Mouse (Mus musculus): ENCODE results near the gene Eif2ak4.

Gene Eif2ak4

DNA sequence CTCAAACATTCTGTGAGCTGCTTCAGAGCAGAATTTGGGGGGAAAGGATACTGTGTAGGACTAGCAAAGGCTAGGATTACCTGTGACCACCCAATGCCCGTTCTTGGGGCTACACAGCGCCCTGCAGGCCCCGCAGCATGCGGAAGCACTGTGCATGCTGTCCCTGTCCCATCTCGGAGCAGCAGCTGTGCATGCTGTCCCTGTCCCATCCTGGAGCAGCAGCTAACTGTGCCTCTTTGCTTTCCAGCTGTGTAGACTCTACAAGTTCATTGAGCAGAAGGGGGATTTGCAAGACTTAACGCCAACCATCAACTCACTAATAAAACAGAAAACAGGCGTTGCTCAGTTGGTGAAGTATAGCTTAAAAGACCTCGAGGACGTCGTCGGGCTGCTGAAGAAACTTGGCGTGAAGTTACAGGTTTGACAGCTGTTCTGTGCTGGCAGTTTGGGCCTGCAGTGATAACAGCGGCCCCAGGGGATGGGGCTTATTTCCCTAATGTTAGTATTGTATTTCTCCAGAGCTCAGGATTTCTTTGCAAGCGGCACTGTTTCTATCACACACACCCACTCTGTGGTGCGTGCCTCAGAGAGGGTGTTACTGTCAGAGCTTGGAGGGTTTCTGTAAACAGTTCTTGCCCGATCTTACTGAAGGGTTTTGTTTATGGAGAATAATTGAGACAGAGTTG lies 73.2 kb downstream of the Eif2ak4 start:
- intact Hi-C loops (cut with DNase I): no loop called here

DNA sequence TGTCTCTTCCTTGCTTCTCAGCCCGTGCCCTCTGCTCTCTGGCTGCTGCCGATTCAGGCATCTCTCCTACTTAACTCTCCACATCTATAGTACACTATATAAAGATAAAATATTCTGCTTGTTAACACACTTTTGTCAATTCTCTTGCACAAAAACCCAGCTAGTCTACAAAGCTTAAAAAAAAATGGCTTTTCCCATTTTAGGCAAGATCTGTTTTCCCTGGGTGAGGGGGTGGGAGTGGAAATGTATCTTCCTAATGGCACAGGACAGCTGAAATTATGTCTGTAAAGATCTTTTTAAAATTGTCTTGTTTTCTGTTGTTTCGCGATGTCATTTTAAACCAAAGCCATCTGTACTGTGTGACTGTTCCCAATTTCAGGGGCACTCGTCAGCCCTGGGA lies 75.1 kb downstream of the Eif2ak4 start:
- intact Hi-C loops (cut with DNase I): no loop called here

DNA sequence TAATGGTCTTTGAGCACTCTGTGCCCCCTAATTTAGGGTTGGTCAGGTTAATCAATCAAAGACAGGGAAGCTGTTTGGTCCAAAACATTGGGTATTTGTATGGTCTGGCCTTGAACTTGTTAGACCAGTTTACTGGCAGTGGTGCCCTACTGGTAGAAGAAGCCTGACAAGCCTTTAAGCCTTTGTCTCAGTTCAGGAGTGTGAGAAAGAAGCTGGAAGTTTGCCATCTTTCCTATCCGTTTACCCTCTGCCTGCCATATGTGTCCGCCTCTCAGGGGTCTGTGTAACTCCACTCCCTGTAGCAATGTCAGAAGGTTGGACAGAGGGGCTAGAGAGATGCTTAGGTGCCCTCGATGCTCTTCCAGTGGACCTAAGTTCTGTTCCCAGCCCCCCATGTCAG lies 76.0 kb downstream of the Eif2ak4 start:
- intact Hi-C loops (cut with DNase I): no loop called here

DNA sequence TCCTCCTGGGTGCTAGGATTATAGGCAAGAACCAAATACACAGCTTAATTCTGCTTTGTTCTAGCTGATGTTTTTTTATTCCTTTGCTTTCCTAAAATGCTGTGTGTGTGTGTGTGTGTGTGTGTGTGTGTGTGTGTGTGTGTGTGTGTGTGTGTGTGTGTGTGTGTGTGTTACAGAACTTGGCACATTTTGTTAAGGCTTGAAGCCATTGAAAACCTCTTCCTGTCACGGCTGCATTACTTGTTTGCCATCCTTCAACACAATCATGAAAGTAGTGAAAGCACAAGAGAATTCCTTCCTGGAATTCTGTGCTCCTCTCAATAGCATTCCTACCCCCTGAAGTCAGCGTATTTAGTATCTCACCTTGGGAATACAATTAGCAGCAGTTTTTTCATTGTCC lies 77.5 kb downstream of the Eif2ak4 start:
- intact Hi-C loops (cut with DNase I): no loop called here

DNA sequence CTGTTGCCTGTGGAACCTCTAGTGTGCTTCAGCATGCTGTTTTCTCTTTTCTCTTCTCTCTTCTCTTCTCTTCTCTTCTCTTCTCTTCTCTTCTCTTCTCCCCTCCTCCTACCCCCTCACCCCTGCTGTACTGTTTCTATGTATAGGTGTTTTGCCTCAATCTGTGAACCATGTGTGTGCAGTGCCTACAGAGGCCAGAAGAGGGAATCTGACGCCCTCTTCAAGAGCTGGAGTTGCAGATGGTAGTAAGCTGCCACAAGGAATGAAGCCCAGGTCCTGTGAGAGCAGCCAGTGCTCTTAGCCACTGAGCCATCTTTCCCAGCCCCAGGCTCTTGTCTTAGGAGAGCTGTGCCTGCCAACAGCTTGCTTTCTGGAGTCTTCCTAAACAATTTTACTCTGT lies 78.2 kb downstream of the Eif2ak4 start:
- intact Hi-C loops (cut with DNase I): no loop called here

DNA sequence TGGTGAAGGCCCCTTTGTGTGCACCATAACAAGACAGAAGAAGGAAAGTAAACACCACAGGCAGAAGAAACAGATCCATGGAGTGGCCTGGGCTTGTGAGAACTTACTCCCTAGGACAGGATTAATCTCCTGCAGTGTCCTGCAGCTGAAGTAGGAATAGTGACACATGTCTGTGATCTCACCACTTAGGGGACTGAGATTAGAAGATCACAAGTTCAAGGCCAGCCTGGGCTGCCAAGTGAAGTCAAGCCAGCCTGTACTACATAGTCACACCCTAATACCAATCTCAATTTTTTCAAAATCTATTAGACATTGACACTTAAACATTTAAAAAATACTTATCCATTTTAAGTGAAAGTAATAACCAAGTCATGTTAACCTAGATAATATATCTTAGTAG lies 79.9 kb downstream of the Eif2ak4 start:
- intact Hi-C loops (cut with DNase I): no loop called here

DNA sequence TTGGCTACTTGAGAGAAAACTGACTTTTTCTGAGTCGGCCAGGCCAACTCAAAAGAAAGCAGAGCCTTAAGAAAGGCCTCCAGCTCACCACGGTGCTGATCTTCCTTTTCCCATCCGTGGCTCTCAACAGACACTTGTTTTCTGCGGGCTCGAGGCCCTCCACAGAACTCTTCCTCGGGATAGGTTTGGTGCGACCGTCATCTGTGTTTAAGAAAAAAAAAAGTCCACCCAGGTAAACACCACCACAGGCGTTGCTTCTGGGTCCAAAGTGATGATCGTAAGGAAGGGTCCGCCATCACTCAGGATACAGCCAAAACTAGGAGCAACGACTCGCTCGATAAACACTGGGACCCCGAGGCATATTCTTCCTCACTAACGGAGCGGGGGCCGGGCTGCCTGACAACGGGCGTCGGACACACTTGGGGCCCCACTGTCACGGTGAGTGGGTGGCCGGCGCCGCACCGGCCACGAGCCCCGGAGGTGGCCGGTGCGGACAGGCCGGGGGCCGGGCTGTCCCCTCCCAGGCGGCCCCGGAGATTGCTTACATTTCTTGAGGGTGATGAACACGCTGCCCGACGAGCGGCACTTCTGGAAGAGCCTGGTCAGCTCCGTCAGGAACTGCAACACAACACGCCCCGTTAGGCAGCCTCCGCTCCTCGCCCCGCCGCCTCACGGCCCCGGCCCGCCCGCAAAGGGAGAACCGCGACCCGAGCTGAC lies 90.6 kb downstream of the Eif2ak4 start:
- intact Hi-C loops (cut with DNase I): no loop called here

DNA sequence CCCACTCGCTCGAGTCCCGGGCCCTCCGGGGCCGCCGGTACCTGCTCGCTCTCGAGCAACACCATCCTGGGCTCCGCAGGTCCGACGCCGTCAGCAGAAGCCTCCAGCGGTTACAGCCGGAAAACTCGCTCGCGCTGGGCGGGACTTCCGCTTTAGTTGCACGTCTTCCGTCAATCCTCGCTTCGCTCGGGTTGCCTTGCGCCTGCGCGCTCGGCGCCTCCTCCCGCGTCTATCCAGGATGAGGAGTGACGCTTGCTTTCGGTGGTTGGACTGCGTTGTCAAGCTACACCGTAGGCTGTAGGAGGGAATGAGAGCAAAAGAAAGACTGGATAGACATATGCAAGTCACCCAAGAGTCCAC lies 91.1 kb downstream of the Eif2ak4 start, which contains the start of gene Srp14:
Gene Srp14, minus strand, starts transcription at position 162 of the 360 bp plus-strand sequence.
- intact Hi-C loops (cut with DNase I): no loop called here

DNA sequence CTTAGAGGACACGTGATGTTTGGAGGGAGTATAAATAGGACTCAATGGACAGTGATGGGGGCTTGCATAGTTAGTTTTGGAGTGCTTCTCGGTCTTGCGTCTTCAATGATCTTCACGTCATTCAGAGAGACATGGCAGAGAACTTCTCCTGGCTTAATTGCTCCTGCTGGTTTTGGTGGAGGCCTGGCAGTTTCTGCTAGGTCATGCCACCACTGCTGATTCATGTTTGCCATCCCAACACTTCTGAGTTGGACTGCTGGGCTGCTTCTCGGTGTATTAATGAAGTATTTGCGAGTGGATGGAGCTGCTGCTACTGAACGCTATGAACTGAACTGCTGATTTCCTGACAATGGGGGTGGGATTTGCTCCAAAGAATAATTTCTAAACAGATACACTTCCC lies 92.5 kb downstream of the Eif2ak4 start:
- intact Hi-C loops (cut with DNase I): loop anchor here (10.0 kb wide), 1 partner anchor 244 kb away; the partner anchor contains the start of gene Plcb2

DNA sequence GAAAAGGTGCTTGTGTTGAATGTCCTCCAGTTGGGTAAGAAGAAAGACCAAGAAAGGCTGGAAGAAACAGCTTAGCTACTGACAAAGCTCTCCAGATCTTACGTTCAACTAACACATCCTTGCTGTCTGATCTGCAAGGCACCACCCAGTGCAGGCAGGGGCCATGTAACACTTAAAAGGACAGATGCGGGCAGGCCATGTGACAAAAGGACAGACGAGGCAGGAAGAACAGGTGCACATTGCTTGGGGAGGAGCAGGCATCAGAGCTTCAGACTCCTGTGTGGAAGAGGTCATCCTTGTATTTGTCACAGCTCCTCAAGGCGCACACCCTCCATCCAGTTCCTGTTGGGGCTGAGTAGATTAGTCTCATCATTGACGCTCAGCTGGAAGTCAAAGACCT lies 94.6 kb downstream of the Eif2ak4 start:
- intact Hi-C loops (cut with DNase I): loop anchor here (10.0 kb wide), 1 partner anchor 242 kb away; the partner anchor contains the start of gene Plcb2

DNA sequence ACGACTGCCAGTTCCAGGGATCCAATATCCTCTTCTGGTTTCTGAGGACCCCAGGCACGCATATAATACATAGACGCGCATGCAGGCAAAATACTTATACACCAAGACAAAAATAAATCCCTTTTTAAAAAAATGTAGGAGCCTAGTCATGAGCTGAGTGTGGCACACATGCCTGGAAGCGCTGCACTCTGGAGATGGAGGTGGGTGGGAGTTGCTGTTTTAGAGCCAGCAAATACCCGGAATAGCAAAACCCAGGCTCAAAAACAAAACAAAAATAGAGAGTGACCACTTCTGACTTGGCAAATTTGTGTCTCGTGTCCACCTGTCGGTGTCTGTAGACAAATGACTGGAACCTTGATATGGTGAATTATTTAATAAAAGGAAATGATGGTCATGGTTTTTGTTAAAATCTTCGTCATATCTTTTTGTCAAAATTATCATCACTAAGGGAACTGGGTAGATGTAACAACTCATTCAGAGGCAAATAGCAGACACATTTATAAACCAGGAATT lies 96.0 kb downstream of the Eif2ak4 start:
- intact Hi-C loops (cut with DNase I): loop anchor here (10.0 kb wide), 1 partner anchor 240 kb away; the partner anchor contains the start of gene Plcb2

DNA sequence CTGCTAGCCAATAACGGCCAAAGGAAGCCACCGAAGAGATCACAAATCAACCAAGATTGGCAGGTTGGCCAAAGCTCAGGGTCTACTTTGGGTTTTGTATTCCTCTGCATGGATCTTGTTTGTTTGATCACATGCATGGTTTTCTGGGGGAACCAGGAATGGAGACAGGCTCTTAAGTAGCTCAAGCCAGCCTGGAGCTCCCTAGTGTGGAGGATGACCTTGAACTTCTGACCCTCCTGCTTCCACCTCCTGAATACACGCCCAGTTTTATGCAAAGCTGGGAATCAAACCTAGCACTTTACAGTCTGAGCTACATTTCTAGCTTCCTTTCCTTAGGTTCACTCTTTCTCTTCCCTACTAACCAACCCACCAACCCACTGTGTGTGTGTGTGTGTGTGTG lies 97.0 kb downstream of the Eif2ak4 start:
- intact Hi-C loops (cut with DNase I): loop anchor here (5.0 to 10.0 kb wide), 2 partner anchors 67 to 239 kb away; partner anchors contain the start of gene Plcb2

DNA sequence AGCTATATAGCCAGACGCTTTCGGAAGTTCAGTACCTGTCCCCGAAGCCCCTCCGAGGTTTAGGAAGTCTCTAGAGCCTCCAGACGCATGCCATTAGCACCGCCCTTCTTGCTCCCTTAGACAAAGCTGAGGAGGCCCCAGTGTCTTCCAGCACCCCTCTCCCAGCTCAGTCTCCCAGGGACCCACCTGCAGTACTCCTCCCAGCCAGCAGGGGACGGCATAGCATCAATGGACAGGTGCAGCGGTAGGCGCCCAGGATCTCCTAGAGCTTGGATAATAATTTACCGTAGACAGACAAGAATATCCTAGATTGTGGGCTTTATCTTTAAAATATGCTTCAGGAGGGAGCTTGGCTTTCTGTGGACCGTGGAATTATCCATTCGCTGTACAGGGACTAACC lies 98.5 kb downstream of the Eif2ak4 start:
- intact Hi-C loops (cut with DNase I): loop anchor here (5.0 to 10.0 kb wide), 2 partner anchors 65 to 238 kb away; partner anchors contain the start of gene Plcb2

DNA sequence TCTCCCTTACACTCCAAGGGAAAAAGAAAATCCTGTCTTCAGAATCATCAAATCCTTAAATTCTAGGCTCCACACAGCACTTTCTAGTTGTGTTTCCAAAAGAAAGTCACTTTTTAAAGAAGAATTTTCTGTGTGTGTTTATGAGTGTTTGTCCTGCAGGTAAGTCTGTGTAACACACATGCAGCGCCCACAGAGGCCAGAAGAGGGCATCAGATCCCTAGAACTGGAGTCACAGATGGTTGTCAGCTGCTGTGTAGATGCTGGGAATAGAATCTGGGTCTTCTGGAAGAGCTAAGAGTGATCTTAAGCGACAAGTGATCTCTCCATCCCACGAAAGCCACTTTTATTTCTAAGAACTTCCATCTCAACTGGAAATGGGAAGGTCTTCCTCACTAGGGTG lies 99.4 kb downstream of the Eif2ak4 start:
- intact Hi-C loops (cut with DNase I): loop anchor here (1.0 to 10.0 kb wide), 3 partner anchors 64 to 237 kb away; partner anchors contain the start of gene Plcb2

DNA sequence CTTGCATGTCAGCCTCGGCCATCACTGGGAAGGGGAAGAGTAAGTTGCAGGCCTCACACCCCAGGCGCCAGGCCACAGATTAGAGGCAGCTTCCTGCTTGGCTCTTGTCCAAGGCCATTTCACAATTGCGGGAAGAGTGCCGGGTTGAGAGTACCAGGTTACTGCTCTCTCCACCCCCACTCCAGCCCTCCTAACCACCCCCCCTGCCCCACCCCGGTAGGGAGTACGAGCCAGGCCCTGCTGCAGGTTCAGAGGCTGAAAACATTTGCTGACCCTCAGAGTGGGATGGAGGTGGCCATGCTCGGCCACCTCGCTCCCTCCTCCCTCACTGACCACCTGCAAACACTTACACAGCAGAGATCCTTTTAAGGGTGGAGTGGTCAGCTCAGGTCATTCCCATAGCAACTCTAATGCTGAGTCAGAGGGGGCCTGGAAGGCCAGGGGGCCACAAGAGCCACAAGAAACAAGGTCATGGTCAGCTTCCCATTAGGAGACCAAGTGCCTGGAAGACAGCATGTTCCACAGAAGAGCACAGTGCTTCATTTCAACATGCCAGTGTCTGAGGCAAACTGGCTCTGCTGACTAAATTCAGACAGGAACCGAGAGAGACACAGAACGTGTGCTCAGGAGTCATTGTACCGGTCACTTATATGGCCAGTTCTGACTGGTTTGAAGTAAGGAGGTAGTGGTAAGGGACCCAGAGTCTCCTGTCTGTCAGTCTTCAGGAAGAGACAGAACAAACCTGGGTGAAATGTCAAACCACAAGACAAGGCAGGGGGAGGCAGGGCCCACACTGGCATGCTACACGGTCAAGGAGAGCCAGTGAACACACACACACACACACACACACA lies 102.0 kb downstream of the Eif2ak4 start:
- intact Hi-C loops (cut with DNase I): no loop called here

DNA sequence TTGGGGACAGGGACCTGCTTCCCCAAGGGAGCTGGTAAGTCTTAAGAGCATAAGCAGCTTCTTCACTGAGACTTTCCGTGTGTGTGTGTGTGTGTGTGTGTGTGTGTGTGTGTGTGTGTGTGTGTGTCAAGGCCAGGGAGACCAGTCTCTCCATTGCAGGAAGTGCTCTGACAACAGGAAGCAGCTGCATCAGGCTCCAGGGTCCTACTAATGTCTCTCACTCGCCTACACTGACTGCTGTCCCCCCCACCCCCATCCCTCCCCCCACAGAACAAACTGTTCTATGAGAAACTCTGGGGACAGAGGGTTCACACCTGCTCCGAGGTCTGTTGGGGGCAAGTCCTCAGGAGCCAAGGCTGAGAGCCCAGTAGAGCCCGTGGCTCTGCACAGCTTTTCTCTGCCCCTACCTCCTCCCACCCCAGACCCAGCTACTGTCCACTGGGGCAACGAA lies 102.9 kb downstream of the Eif2ak4 start:
- intact Hi-C loops (cut with DNase I): no loop called here

DNA sequence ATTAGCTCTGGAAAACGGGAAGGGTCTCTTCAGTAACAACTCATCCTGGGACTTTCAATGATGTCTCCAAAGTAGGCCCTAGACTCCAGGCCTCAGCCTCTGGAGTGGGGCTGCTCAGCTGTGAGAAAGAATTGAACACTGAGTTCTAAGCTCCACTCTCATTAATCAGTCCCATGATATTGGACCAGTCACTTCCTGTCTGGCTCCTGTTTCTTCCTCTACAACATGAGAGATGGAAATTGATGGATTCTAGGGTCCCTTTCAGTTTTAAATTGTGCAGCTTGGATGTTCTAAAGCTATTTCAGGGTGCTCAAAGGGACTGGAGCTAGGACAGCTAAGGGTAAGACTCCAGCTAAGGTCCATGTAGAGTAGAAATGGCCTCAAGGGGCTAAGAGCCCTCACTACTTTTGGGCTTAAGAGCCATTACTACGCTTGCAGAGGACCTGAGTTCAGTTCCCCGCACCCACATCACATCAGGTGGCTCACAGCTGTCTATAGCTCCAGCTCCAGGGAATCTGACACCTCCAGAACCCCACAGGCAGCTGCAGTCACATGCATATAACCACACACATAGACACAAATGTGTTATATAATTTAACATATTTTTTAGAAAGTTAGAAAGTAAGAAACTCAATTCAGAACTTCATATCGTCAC lies 103.5 kb downstream of the Eif2ak4 start:
- intact Hi-C loops (cut with DNase I): no loop called here

DNA sequence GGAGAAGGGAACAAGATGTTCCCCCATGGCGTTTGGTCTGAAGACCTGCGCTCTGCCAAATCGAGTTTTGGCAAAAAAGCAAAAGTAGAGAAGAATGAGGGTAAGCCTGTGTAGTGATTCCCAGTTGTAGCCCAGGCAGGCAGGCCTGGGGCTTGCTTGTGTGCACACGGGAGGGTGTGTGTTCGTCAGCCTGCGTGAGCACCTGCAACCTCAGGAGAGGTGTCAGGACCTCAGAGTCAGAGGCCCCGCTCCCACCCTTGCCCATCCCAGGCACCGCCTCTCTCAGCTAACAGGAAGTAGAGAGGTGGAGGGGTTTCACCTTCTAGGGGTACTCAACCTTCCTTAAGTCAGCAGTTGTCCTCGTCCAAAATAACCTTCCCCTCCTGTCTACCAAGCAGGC lies 106.6 kb downstream of the Eif2ak4 start:
- intact Hi-C loops (cut with DNase I): no loop called here

DNA sequence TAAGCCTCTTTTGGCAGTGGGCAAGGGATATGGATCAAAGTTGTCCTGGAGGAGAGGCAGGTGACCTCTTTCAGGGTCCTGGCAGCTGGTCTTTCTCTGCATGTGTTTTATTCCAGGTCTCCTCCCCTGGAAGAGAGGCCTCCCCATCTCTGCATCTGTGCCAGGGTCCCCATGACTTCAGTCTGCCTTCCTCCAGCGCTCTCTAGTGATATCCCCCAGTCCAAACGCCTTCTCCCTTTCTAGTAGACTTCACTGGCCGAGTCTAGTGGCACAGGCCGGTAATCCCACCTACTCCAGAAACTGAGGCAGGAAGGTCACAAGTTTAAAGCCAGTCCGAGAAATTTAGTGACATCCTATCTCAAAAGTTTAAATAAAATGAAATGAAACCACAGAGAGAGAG lies 109.5 kb downstream of the Eif2ak4 start:
- intact Hi-C loops (cut with DNase I): no loop called here

DNA sequence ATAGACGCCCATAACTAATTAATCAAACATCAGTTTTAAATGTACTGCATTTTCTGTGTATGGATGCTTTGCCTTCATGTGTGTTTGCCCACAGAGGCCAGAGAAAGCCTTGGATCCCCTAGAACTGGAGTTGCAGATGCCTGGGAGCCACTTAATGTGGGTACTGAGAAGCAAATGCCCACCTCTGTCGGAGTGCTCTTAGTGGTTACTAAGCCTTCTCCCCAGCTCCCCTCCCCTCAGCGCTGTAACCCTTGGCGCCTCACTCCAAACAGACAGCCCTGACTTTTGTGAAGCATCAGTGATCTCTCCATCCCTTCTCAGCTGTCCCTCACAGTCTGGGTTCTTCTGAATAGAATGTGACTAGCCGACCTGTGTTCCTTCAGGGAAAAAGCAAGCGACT lies 110.1 kb downstream of the Eif2ak4 start:
- intact Hi-C loops (cut with DNase I): no loop called here
